Mouse (Mus musculus) liver, adult (tissue): ENCODE results near the gene Thsd7b.

ENCODE experiments used
- GATA4 ChIP-seq: IDR thresholded peaks from 2 replicates; pipeline ENCODE4 v1.6.1; 2014; ENCODE audit warnings: mild to moderate bottlenecking, low read length; ENCODE audit not compliant: insufficient replicate concordance

The Thsd7b gene

GRCm38 (mm10) chr1:130055012-130055411, 781.9 kb downstream of the Thsd7b start:
- TF ChIP-seq GATA4: no peak

- no peak for TF ChIP-seq GATA4
These were observed 789.0 kb downstream of the Thsd7b start for GRCm38 (mm10) chr1:130062105-130062504.

GRCm38 (mm10) chr1:130066193-130066959, 793.3 kb downstream of the Thsd7b start:
- no peak for TF ChIP-seq GATA4

- no peak for TF ChIP-seq GATA4
These were observed 810.7 kb downstream of the Thsd7b start for GRCm38 (mm10) chr1:130083788-130084187.

- TF ChIP-seq GATA4: no peak
These were observed 812.1 kb downstream of the Thsd7b start for GRCm38 (mm10) chr1:130085207-130085606.

GRCm38 (mm10) chr1:130085910-130086309, 812.8 kb downstream of the Thsd7b start:
- no peak for TF ChIP-seq GATA4

- no peak for TF ChIP-seq GATA4
These were observed 826.1 kb downstream of the Thsd7b start for GRCm38 (mm10) chr1:130099227-130099626.

- TF ChIP-seq GATA4: no peak
These were observed 839.6 kb downstream of the Thsd7b start for GRCm38 (mm10) chr1:130112580-130113314.

GRCm38 (mm10) chr1:130113549-130113948, 840.4 kb downstream of the Thsd7b start:
- TF ChIP-seq GATA4: no peak

- TF ChIP-seq GATA4: no peak
These were observed 857.8 kb downstream of the Thsd7b start for GRCm38 (mm10) chr1:130130901-130131300.

GRCm38 (mm10) chr1:130166187-130166586, 893.1 kb downstream of the Thsd7b start:
- TF ChIP-seq GATA4: no peak

- no peak for TF ChIP-seq GATA4
These were observed 894.2 kb downstream of the Thsd7b start for GRCm38 (mm10) chr1:130167260-130167659.

GRCm38 (mm10) chr1:130169875-130170274, 896.8 kb downstream of the Thsd7b start:
- no peak for TF ChIP-seq GATA4

- TF ChIP-seq GATA4: no peak
These were observed 897.2 kb downstream of the Thsd7b start for GRCm38 (mm10) chr1:130170290-130170689.

- no peak for TF ChIP-seq GATA4
These were observed 919.3 kb downstream of the Thsd7b start for GRCm38 (mm10) chr1:130192190-130193028.
